Mouse (Mus musculus) erythroblast, embryonic 14.5 days (primary cell): Measurements from ENCODE around the gene Crocc.

ENCODE experiments used
- GATA1 ChIP-seq: IDR thresholded peaks from 2 replicates; pipeline ENCODE4 v1.6.1; 2012; ENCODE audit warnings: low read length, inconsistent platforms, mixed read lengths
- TAL1 ChIP-seq: IDR thresholded peaks from 3 replicates; pipeline ENCODE4 v1.6.1; 2012; ENCODE audit warnings: low read length, inconsistent platforms, mixed read lengths

DNA sequence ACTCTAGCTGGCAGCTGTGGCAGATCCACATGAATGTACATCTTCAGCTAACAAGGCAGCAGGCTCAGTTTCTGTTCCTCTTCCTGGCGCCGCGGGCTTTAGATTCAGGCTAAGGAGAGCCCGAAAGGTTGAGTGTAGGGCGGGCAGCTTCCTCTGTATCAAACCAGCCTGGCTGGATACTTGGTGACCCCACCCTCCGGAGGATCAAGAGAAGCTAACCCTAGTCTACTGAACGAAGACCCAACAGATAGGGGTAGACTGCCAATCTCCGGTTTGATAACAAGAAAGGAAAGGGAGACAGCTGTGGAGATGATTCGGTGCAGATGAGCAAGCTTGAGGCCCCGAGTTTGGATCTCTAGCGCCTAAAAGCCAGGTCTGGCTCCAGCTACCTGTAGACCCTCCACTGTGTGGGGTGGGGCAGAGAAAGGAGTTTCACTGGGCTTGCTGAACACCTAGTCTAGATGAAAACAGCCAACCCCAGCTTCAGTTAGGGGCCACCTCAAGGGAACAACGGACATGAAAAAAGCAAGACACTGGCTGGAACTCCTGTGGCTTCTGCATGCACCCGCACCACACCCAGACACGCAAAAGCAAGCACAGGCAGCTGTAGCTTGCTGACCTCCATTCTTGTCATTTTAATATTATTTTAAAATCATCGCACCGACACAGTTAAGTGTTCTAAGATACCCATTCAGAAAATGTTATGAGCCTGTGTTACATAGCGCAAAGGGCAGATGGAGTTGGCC, 16.6 kb upstream of the Crocc start:
- TF ChIP-seq GATA1, result no peak
- no peak for TF ChIP-seq TAL1
